Mouse (Mus musculus) heart, embryonic 13.5 days (tissue): ENCODE measurements around the gene Rab9b. TPM values are rescaled to one million over a fixed set of nuclear protein-coding genes. Genes with fewer than 3 reads are reported as not detected.

Experiments used
- ATAC-seq: fragments of 200-750 bp; cut with Nextera tagmentation; 2 replicates; pipeline ENCODE4 v1.8.0; 2017; ENCODE audit warnings: moderate TSS enrichment; ENCODE audit not compliant: insufficient number of reproducible peaks, low FRiP score, low TSS enrichment; ENCODE audit errors: extremely low read depth
- H3K27ac ChIP-seq: fragments of 300-500 bp; sonication (generic); replicated peaks from 2 replicates; pipeline ENCODE4 v1.5.1; 2015; ENCODE audit warnings: moderate library complexity, mild to moderate bottlenecking, inconsistent platforms
- H3K27me3 ChIP-seq: fragments of 300-500 bp; sonication (generic); replicated peaks from 2 replicates; pipeline ENCODE4 v1.6.1; 2015; ENCODE audit warnings: mild to moderate bottlenecking, inconsistent platforms
- H3K36me3 ChIP-seq: fragments of 300-500 bp; sonication (generic); 2 replicates; pipeline ENCODE4 v1.6.1; 2015; ENCODE audit warnings: mild to moderate bottlenecking, inconsistent platforms
- H3K4me1 ChIP-seq: fragments of 300-500 bp; sonication (generic); 2 replicates; pipeline ENCODE4 v1.6.1; 2015; ENCODE audit warnings: inconsistent platforms
- H3K4me2 ChIP-seq: fragments of 300-500 bp; sonication (generic); 2 replicates; pipeline ENCODE4 v1.6.1; 2015; ENCODE audit warnings: inconsistent platforms, mild to moderate bottlenecking, moderate library complexity
- H3K4me3 ChIP-seq: fragments of 300-500 bp; sonication (generic); 2 replicates; pipeline ENCODE4 v1.5.1; 2015; ENCODE audit warnings: moderate library complexity, mild to moderate bottlenecking, inconsistent platforms
- H3K9ac ChIP-seq: fragments of 300-500 bp; sonication (generic); 2 replicates; pipeline ENCODE4 v1.6.1; 2015; ENCODE audit warnings: inconsistent platforms, mild to moderate bottlenecking, moderate library complexity
- H3K9me3 ChIP-seq: fragments of 300-500 bp; sonication (generic); 2 replicates; pipeline ENCODE4 v1.6.1; 2016; ENCODE audit warnings: inconsistent platforms
- WGBS: fragments of 180-500 bp; shearing (Covaris S2); methylation state at CpG from one replicate; pipeline ENCODE4 v1.1.7; 2015; ENCODE audit warnings: mixed read lengths; 5-methylcytosine and 5-hydroxymethylcytosine counted together
- polyA plus RNA-seq: library from polyadenylated mRNA; unstranded; fragments of >200 nt; fragmentation: Nextera tagmentation; extraction: Ambion mirVana; gene quantifications from 2 replicates; pipeline ENCODE4 v1.2.1, GENCODE M21; 2015

The Rab9b gene
- 0.11 and 0.22 TPM in 2 replicates for polyA plus RNA-seq

DNA sequence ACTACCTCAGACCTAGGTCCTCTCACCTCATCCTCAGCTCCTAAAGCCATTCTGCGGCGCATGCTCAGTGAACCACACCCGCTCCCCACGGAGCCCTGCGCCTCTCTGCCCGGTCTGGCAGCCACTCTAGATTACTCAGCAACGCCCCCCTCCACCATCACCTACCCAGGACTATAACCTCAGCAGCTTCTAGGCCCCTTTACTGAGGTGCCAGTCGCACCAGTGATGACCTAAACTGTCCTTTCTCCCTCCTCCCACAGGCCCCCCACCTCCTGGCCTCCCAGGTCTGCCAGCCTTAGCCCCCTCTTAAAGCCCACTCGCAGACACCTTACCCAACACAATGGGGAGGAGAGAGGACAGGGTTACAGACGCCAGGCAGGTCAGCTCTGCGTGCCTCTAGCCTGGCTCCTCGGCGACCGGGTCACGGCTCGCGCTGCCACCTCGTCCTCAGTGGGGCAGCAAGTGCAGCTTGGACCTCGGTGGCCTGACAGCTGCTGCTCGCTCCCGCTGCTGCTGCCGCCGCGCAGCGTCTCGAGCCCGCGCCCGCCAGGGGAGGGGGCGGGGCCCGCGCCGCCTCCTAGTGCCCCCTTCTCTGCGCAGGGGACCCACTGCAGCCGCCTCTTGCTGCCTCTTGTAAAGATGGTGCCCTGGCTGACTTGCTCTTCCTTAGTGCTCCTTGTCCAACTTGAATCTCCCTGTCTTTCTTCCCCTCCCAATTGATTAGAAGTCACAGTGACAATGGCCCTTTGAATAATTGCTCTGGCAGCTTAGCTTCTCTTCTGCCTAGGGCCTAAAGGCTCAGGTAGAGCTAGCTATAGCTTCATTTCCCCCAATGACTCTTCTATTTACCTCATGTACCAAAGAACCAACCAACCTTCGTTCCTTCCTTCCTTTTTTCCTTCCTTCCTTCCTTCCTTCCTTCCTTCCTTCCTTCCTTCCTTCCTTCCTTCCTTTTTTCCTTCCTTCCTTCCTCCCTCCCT lies at the start of gene Rab9b:
Gene Rab9b, minus strand, starts transcription at position 695 of the 980 bp plus-strand sequence.
- Histone ChIP-seq H3K36me3 (no peaks in the 10 kb centered on the region), H3K4me1 (no peaks in the 10 kb centered on the region), H3K4me3 (peak within 1 kb of the TSS; percentile 60), H3K27ac (no peak within 1 kb of the TSS), H3K27me3 (0 out of 2 replicates have a peak, but pooled peaks cover 5% of the 10 kb centered on the region), H3K4me2 (peak within 1 kb of the TSS; percentile 79), H3K9ac (peak within 1 kb of the TSS; percentile 71), H3K9me3 (no peaks in the 10 kb centered on the region)
- no peak for ATAC-seq
- WGBS = 14% methylated on average over 32 of the region's 36 CpGs

DNA sequence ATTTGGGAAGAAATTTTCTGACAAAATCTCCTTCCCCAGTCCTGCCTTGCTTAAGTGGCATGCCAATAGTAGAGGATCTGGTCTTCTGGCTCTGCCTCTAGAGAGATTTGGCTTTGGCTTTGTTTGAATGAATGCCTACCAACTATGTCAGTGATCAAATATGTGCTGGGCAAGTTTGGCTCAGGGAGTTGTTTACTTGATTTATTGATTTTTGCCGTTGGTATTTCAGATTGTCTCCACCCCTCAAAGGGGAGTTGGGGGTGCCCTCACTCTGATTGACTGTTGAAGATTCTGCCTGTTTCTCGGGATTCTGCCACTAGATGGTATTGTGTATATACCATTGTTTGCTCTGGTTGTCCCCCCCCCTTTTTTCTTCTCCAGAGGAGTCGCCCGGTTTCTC lies 35.8 kb upstream of the Rab9b start:
- 38% methylated on average over 4 of the region's 4 CpGs for WGBS

DNA sequence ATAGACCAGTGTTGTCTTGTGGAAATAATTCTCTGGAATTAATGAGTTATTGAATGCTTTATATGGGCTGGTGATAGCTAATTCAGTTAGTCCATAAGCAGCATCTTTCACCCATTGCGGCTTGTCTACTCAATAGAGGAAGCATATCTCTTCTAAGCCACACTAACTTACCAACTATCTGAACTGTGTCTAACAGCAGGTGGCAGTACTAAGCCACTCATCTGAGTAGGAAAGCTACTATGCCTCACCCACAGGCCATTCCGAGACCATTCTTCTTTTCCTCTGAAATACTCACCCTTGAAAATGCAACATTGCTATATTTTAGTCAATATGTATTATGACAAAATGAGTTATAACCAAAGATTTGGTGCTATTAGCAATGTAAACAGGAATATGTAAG lies 27.2 kb upstream of the Rab9b start:
- ATAC-seq = no peak

More for the DNA sequence above, 35.8 kb upstream of the Rab9b start:
- no peaks in the 10 kb centered on the region for H3K27me3 ChIP-seq
- H3K9ac ChIP-seq = no peak overlapping the region
- no peak overlapping the region for H3K27ac ChIP-seq
- no peaks in the 10 kb centered on the region for H3K4me1 ChIP-seq
- H3K4me2 ChIP-seq = no peak overlapping the region
- H3K9me3 ChIP-seq = no peaks in the 10 kb centered on the region
- H3K36me3 ChIP-seq = no peaks in the 10 kb centered on the region
- ATAC-seq = no peak
- H3K4me3 ChIP-seq = no peak overlapping the region

DNA sequence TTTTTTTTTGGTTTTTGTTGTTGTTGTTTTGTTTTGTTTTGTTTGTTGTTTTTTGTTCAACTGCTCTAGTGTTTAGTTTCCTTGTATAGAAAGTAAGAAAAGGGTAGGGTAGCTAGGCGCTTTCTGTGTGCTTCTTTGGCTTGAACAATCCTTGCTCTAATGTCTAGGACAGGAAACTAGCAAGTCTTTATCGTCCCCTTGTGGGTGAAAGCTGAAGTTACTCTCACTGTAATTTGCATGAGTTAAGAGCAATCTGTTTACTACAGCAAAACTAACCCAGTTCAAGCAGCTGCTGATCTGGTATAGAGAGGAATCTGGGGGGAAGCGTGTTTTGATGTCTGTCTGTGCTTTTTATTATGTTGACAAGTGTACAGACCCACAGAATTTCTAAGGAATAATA lies 18.3 kb downstream of the Rab9b start:
- Histone ChIP-seq H3K4me1 (no peaks in the 10 kb centered on the region), H3K27ac (no peak overlapping the region), H3K9ac (no peak overlapping the region), H3K4me2 (no peak overlapping the region), H3K36me3 (no peaks in the 10 kb centered on the region), H3K9me3 (no peaks in the 10 kb centered on the region), H3K4me3 (no peak overlapping the region), H3K27me3 (no peaks in the 10 kb centered on the region)
- 31% methylated on average over 3 of the region's 3 CpGs for WGBS
- ATAC-seq = no peak

More for the DNA sequence above, 27.2 kb upstream of the Rab9b start:
- H3K4me2 ChIP-seq = no peak overlapping the region
- H3K27ac ChIP-seq = no peak overlapping the region
- no peak overlapping the region for H3K4me3 ChIP-seq
- H3K9ac ChIP-seq = no peak overlapping the region
- no peaks in the 10 kb centered on the region for H3K27me3 ChIP-seq
- H3K9me3 ChIP-seq = no peaks in the 10 kb centered on the region
- H3K4me1 ChIP-seq = no peaks in the 10 kb centered on the region
- no peaks in the 10 kb centered on the region for H3K36me3 ChIP-seq
- 44% methylated on average over 2 of the region's 2 CpGs for WGBS

DNA sequence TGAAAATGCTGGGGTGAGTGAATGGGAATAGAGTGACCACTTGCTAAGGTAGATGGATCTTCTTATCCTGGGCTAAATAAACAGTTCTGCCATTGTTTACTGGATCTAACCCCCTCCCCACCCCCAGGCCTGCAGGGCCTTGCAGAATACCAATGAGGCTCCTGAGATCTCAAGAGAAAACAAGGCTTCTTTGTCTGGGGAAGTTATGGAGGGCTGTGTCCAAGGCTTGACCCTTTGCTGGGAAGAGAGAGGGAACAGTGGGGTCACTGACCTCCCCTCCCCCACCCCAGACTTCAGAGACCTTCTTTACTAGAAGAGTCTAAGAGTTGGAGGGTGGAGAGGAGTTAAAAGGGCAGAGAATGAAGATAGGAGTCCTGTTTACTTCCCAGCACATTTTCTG lies 39.9 kb downstream of the Rab9b start:
- no peak for ATAC-seq
- Histone ChIP-seq H3K27me3 (no peaks in the 10 kb centered on the region; the same call in 1 of the 2 replicates), H3K4me3 (no peak overlapping the region), H3K4me2 (no peak overlapping the region), H3K9me3 (no peaks in the 10 kb centered on the region), H3K9ac (no peak overlapping the region), H3K36me3 (no peaks in the 10 kb centered on the region), H3K4me1 (no peaks in the 10 kb centered on the region), H3K27ac (no peak overlapping the region)

DNA sequence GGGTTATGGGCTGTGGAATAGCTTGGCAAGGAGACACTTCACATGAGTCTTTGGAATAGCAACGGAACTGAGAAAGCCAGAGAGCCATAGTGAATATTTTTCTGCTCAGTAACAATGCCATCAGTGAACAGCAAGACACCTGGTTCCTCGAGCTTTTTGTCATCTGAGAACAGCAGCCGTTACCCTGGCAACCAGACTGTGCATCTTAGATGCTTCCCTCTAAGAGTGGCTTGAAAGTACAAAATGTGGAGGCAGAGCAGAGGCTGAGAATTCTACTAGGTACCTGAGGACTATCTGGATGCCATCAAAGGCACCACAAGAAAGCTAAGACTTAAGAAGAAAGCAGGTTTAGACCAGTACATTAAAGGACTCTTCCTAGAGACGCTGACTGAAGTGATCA lies 43.5 kb downstream of the Rab9b start:
- H3K9me3 ChIP-seq = no peaks in the 10 kb centered on the region
- no peaks in the 10 kb centered on the region for H3K36me3 ChIP-seq
- no peaks in the 10 kb centered on the region; the same call in 1 of the 2 replicates for H3K27me3 ChIP-seq
- no peak for ATAC-seq
- 76% methylated on average over 4 of the region's 4 CpGs for WGBS
- no peaks in the 10 kb centered on the region for H3K4me1 ChIP-seq
- no peak overlapping the region for H3K4me3 ChIP-seq
- H3K9ac ChIP-seq = no peak overlapping the region
- H3K4me2 ChIP-seq = no peak overlapping the region
- no peak overlapping the region for H3K27ac ChIP-seq

DNA sequence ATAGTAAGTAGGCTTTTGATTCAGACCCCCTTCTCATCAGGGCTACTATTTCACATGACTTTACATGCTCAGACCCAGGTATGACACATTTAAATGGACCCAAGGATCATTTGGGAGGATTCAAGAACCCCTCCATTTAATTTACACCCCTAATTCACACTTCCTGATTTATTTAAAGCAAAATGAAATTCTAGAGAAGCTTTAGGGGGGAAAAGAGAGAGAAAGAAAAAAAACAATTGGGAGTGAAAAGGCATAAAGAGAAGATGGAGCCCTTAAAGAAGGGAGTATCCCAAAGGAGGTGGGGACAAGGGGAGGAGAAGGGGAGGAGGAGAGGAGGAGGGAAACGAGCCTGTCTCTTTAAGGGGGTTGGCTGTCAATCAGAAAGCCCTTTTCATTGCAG lies 46.2 kb downstream of the Rab9b start, which contains the start of gene Plp1:
Gene Plp1, plus strand, starts transcription at position 301 of the 400 bp plus-strand sequence.
- Histone ChIP-seq H3K27ac (no peak within 1 kb of the TSS), H3K27me3 (no peaks in the 10 kb centered on the region), H3K9me3 (no peaks in the 10 kb centered on the region), H3K9ac (no peak within 1 kb of the TSS), H3K4me1 (no peaks in the 10 kb centered on the region), H3K4me2 (no peak within 1 kb of the TSS), H3K4me3 (no peak within 1 kb of the TSS), H3K36me3 (no peaks in the 10 kb centered on the region)
- WGBS = 58% methylated on average over 1 of the region's 1 CpGs
- ATAC-seq = no peak

DNA sequence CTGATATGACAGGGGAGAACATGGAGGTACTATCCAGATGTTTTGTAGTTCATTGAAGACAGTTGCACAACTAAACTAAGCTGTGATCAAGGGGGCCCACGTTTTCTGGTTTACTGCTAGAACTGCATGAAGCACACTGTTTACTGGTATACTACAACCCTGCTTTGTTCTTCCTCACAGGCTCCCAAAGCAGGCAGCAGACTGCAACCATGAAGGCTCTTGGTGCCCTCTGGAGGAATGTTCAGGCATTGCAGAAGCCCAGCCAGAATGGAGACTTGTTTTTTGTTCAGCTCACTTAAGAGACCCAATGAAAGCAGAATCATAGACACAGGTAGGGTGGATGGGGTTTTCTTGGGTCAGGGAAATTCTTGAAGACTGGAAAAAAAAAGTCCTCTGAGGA lies 48.3 kb downstream of the Rab9b start:
- Histone ChIP-seq H3K36me3 (no peaks in the 10 kb centered on the region), H3K4me3 (no peak overlapping the region), H3K27ac (no peak overlapping the region), H3K27me3 (no peaks in the 10 kb centered on the region), H3K4me1 (no peaks in the 10 kb centered on the region), H3K9ac (no peak overlapping the region), H3K9me3 (no peaks in the 10 kb centered on the region), H3K4me2 (no peak overlapping the region)
- ATAC-seq = no peak
- 0% methylated on average over 1 of the region's 1 CpGs for WGBS

DNA sequence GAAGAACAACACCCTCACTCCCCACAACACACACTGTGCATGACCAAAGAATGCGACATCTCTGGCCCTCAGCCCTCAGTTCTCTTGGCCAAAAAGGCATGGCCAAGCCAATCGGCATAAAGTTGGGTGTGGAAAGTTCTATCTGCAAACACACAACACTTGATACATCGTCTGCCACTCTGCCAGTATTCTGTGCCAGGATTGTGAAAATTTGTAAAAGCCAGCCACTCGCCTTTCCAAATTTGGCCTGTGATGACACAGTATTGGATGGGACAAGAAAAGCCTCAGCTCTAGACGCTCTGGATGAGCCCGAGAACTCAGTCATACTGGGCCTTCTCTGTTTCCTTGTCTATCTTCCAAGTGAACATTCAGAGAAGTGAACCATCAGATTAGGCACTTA lies 48.8 kb downstream of the Rab9b start:
- 76% methylated on average over 6 of the region's 6 CpGs for WGBS
- no peaks in the 10 kb centered on the region for H3K4me1 ChIP-seq
- H3K9ac ChIP-seq = no peak overlapping the region
- no peak for ATAC-seq
- no peak overlapping the region for H3K4me3 ChIP-seq
- H3K27ac ChIP-seq = no peak overlapping the region
- no peaks in the 10 kb centered on the region for H3K9me3 ChIP-seq
- no peaks in the 10 kb centered on the region for H3K27me3 ChIP-seq
- H3K36me3 ChIP-seq = no peaks in the 10 kb centered on the region
- no peak overlapping the region for H3K4me2 ChIP-seq

Other genes starting within 250 kb of the Rab9b start
- 9.6 and 10.0 TPM in 2 replicates for gene Tceal1, start 160.8 kb downstream of the Rab9b start, polyA plus RNA-seq
- gene Morf4l2, start 125.1 kb downstream of the Rab9b start, polyA plus RNA-seq = 334 and 360 TPM in 2 replicates
- 0.10 and 0.12 TPM in 2 replicates for gene Glra4, start 88.6 kb downstream of the Rab9b start, polyA plus RNA-seq
- 2.4 and 3.6 TPM in 2 replicates for gene Plp1, start 46.1 kb downstream of the Rab9b start, polyA plus RNA-seq
- not detected in 2 replicates for gene H2bfm, start 58.6 kb upstream of the Rab9b start, polyA plus RNA-seq
- 16.5 and 17.7 TPM in 2 replicates for gene Tmsb15b2, start 106.7 kb upstream of the Rab9b start, polyA plus RNA-seq
- gene Tmsb15l, start 108.1 kb upstream of the Rab9b start, polyA plus RNA-seq = 2.0 and 2.7 TPM in 2 replicates
- 11.6 and 14.9 TPM in 2 replicates for gene Tmsb15b1, start 108.1 kb upstream of the Rab9b start, polyA plus RNA-seq
- gene Zcchc18, start 124.4 kb upstream of the Rab9b start, polyA plus RNA-seq = 3.2 and 4.1 TPM in 2 replicates
- 5.6 and 6.4 TPM in 2 replicates for gene Slc25a53, start 169.5 kb upstream of the Rab9b start, polyA plus RNA-seq
- 3.7 and 4.2 TPM in 2 replicates for gene Fam199x, start 180.8 kb upstream of the Rab9b start, polyA plus RNA-seq